Mouse (Mus musculus) heart, embryonic 13.5 days (tissue): ENCODE measurements around the gene Olfr898. TPM values are rescaled to one million over a fixed set of nuclear protein-coding genes. Genes with fewer than 3 reads are reported as not detected.

ENCODE experiments used
- ATAC-seq: fragments of 200-750 bp; cut with Nextera tagmentation; 2 replicates; pipeline ENCODE4 v1.8.0; 2017; ENCODE audit warnings: moderate TSS enrichment; ENCODE audit not compliant: insufficient number of reproducible peaks, low FRiP score, low TSS enrichment; ENCODE audit errors: extremely low read depth
- H3K27ac ChIP-seq: fragments of 300-500 bp; sonication (generic); replicated peaks from 2 replicates; pipeline ENCODE4 v1.5.1; 2015; ENCODE audit warnings: moderate library complexity, mild to moderate bottlenecking, inconsistent platforms
- H3K27me3 ChIP-seq: fragments of 300-500 bp; sonication (generic); replicated peaks from 2 replicates; pipeline ENCODE4 v1.6.1; 2015; ENCODE audit warnings: mild to moderate bottlenecking, inconsistent platforms
- H3K36me3 ChIP-seq: fragments of 300-500 bp; sonication (generic); 2 replicates; pipeline ENCODE4 v1.6.1; 2015; ENCODE audit warnings: mild to moderate bottlenecking, inconsistent platforms
- H3K4me1 ChIP-seq: fragments of 300-500 bp; sonication (generic); 2 replicates; pipeline ENCODE4 v1.6.1; 2015; ENCODE audit warnings: inconsistent platforms
- H3K4me2 ChIP-seq: fragments of 300-500 bp; sonication (generic); 2 replicates; pipeline ENCODE4 v1.6.1; 2015; ENCODE audit warnings: inconsistent platforms, mild to moderate bottlenecking, moderate library complexity
- H3K4me3 ChIP-seq: fragments of 300-500 bp; sonication (generic); 2 replicates; pipeline ENCODE4 v1.5.1; 2015; ENCODE audit warnings: moderate library complexity, mild to moderate bottlenecking, inconsistent platforms
- H3K9ac ChIP-seq: fragments of 300-500 bp; sonication (generic); 2 replicates; pipeline ENCODE4 v1.6.1; 2015; ENCODE audit warnings: inconsistent platforms, mild to moderate bottlenecking, moderate library complexity
- H3K9me3 ChIP-seq: fragments of 300-500 bp; sonication (generic); 2 replicates; pipeline ENCODE4 v1.6.1; 2016; ENCODE audit warnings: inconsistent platforms
- WGBS: fragments of 180-500 bp; shearing (Covaris S2); methylation state at CpG from one replicate; pipeline ENCODE4 v1.1.7; 2015; ENCODE audit warnings: mixed read lengths; 5-methylcytosine and 5-hydroxymethylcytosine counted together
- polyA plus RNA-seq: library from polyadenylated mRNA; unstranded; fragments of >200 nt; fragmentation: Nextera tagmentation; extraction: Ambion mirVana; gene quantifications from 2 replicates; pipeline ENCODE4 v1.2.1, GENCODE M21; 2015

Olfr898 gene
- not detected in 2 replicates for polyA plus RNA-seq

- no peak for ATAC-seq
- no peaks in the 10 kb centered on the region for H3K36me3 ChIP-seq
- WGBS: 91% methylated on average over 4 of the region's 4 CpGs
- H3K27me3 ChIP-seq: no peaks in the 10 kb centered on the region
- no peak within 1 kb of the TSS for H3K4me3 ChIP-seq
- H3K9ac ChIP-seq: no peak within 1 kb of the TSS
- no peak within 1 kb of the TSS for H3K27ac ChIP-seq
- H3K9me3 ChIP-seq: no peaks in the 10 kb centered on the region
- no peaks in the 10 kb centered on the region for H3K4me1 ChIP-seq
- H3K4me2 ChIP-seq: no peak within 1 kb of the TSS
Measured at GRCm38 (mm10) chr9:38348111-38348510, at the start of gene Olfr898. Gene Olfr898 (plus strand): TSS chr9:38348411.

GRCm38 (mm10) chr9:38328760-38329159 is 19.5 kb upstream of the Olfr898 start, which contains the start of gene Olfr25:
Gene Olfr25 (plus strand): TSS chr9:38329060.
- 67% methylated on average over 3 of the region's 3 CpGs for WGBS
- Histone ChIP-seq H3K4me3 (no peak within 1 kb of the TSS), H3K27ac (no peak within 1 kb of the TSS), H3K9me3 (no peaks in the 10 kb centered on the region), H3K4me2 (no peak within 1 kb of the TSS), H3K36me3 (no peaks in the 10 kb centered on the region), H3K27me3 (no peaks in the 10 kb centered on the region), H3K4me1 (no peaks in the 10 kb centered on the region), H3K9ac (no peak within 1 kb of the TSS)
- ATAC-seq: no peak

- WGBS: 82% methylated on average over 2 of the region's 2 CpGs
- no peak for ATAC-seq
- Histone ChIP-seq H3K27ac (no peak within 1 kb of the TSS), H3K4me3 (no peak within 1 kb of the TSS), H3K4me2 (no peak within 1 kb of the TSS), H3K9me3 (no peaks in the 10 kb centered on the region), H3K9ac (no peak within 1 kb of the TSS), H3K27me3 (no peaks in the 10 kb centered on the region), H3K36me3 (no peaks in the 10 kb centered on the region), H3K4me1 (no peaks in the 10 kb centered on the region)
Measured at GRCm38 (mm10) chr9:38366596-38366995, 18.4 kb downstream of the Olfr898 start, which contains the start of gene Olfr250. Gene Olfr250 (plus strand): TSS chr9:38366896.

DNA sequence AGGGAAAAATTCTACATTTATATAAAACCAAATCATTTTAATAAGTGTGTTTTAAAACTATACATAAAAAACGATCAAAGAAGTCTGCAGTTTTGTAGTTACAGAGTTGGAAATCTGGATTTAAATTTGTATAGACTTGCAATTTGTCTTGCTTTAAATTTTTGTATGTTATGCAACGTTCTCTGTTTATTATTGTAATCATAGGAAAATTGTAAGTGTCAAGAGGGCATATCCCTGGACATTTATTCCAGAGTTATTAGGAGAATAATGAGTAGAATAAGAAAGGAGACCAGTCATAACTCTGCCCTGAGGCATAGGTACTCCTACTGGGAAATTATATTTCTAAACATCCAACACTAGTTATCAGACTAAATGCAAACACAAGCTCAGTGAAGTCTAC is 28.6 kb downstream of the Olfr898 start, which contains the start of gene Olfr251:
Olfr251 (plus strand) TSS at position 301 of the 400 bp plus-strand sequence.
- peaks cover 2% of the 10 kb centered on the region; the same call in 1 of the 2 replicates for H3K9me3 ChIP-seq
- H3K27me3 ChIP-seq: no peaks in the 10 kb centered on the region
- no peaks in the 10 kb centered on the region for H3K4me1 ChIP-seq
- no peak within 1 kb of the TSS for H3K27ac ChIP-seq
- WGBS: 53% methylated on average over 2 of the region's 2 CpGs
- H3K36me3 ChIP-seq: no peaks in the 10 kb centered on the region
- no peak within 1 kb of the TSS for H3K4me2 ChIP-seq
- no peak within 1 kb of the TSS for H3K9ac ChIP-seq
- H3K4me3 ChIP-seq: no peak within 1 kb of the TSS
- no peak for ATAC-seq

DNA sequence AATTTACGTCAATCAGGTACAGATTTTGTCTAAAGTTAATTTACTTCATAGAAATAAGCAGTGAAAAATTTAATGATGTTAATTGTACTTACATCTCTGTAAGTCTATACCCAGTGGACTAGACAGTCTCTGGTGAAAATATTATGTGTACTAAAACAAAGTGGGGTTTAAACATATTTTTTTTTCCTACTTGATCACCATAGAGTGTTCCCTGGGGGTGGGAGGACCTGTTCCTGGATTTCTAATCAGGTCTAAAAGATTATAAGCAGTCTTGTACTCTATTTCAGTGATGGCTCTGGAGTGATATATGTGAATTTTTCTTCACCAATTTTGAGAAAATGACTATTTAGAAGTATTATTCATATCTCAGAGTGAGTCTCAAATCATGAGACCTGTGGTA is 53.2 kb downstream of the Olfr898 start, which contains the start of gene Olfr147:
Olfr147 (plus strand) TSS at position 301 of the 400 bp plus-strand sequence.
- ATAC-seq: no peak
- Histone ChIP-seq H3K4me2 (no peak within 1 kb of the TSS), H3K9me3 (no peaks in the 10 kb centered on the region), H3K36me3 (no peaks in the 10 kb centered on the region), H3K9ac (no peak within 1 kb of the TSS), H3K27ac (no peak within 1 kb of the TSS), H3K4me1 (no peaks in the 10 kb centered on the region), H3K27me3 (no peaks in the 10 kb centered on the region), H3K4me3 (no peak within 1 kb of the TSS)
- 64% methylated on average over 1 of the region's 1 CpGs for WGBS

Other genes starting within 250 kb of the Olfr898 start
- gene Olfr888, start 240.3 kb upstream of the Olfr898 start, polyA plus RNA-seq: not detected in 2 replicates
- gene Olfr889, start 233.2 kb upstream of the Olfr898 start, polyA plus RNA-seq: 0.04 TPM in 1 of 2 replicates, not detected in the other
- gene Olfr890, start 205.9 kb upstream of the Olfr898 start, polyA plus RNA-seq: not detected in 2 replicates
- not detected in 2 replicates for gene Olfr891, start 167.6 kb upstream of the Olfr898 start, polyA plus RNA-seq
- gene Olfr893, start 140.0 kb upstream of the Olfr898 start, polyA plus RNA-seq: not detected in 2 replicates
- not detected in 2 replicates for gene Olfr894, start 130.4 kb upstream of the Olfr898 start, polyA plus RNA-seq
- gene Olfr143, start 95.6 kb upstream of the Olfr898 start, polyA plus RNA-seq: not detected in 2 replicates
- gene Olfr895, start 80.6 kb upstream of the Olfr898 start, polyA plus RNA-seq: not detected in 2 replicates
- not detected in 2 replicates for gene Olfr896-ps1, start 57.3 kb upstream of the Olfr898 start, polyA plus RNA-seq
- gene Olfr25, start 19.4 kb upstream of the Olfr898 start, polyA plus RNA-seq: not detected in 2 replicates
- not detected in 2 replicates for gene Olfr250, start 18.5 kb downstream of the Olfr898 start, polyA plus RNA-seq
- not detected in 2 replicates for gene Olfr251, start 28.7 kb downstream of the Olfr898 start, polyA plus RNA-seq
- gene Olfr147, start 53.3 kb downstream of the Olfr898 start, polyA plus RNA-seq: not detected in 2 replicates
- gene Olfr901, start 81.0 kb downstream of the Olfr898 start, polyA plus RNA-seq: not detected in 2 replicates
- gene Olfr902, start 99.2 kb downstream of the Olfr898 start, polyA plus RNA-seq: not detected in 2 replicates
- gene Olfr904, start 114.7 kb downstream of the Olfr898 start, polyA plus RNA-seq: not detected in 2 replicates
- gene Olfr905, start 122.7 kb downstream of the Olfr898 start, polyA plus RNA-seq: not detected in 2 replicates
- gene Olfr906, start 138.7 kb downstream of the Olfr898 start, polyA plus RNA-seq: not detected in 2 replicates
- gene Olfr907, start 147.4 kb downstream of the Olfr898 start, polyA plus RNA-seq: not detected in 2 replicates
- gene Olfr911-ps1, start 173.2 kb downstream of the Olfr898 start, polyA plus RNA-seq: not detected in 2 replicates
- gene Olfr910, start 189.4 kb downstream of the Olfr898 start, polyA plus RNA-seq: not detected in 2 replicates
- not detected in 2 replicates for gene Olfr912, start 231.8 kb downstream of the Olfr898 start, polyA plus RNA-seq
- not detected in 2 replicates for gene Olfr913, start 244.3 kb downstream of the Olfr898 start, polyA plus RNA-seq